In the genomic region with DNA sequence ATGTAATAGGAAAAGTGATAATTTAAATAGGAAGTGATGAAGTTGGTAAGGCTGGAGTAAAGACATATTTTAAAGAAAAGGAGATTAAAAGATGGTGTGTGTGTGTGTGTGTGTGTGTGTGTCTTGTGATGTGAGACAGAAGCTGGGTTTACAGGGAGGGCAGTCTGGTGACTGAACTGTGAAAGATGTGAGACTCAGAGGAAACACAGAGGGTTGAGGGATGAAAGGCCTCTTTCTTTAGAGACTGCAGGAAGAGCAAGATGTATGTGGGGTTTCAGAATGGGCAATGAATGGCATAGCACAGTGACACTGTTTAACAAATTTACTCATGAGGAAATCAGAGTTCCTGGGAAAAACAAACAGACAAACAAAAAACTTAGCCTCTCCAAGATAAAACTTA, we compare ENCODE assay signal across 18 mouse cellular contexts.
"Had no signal": no experiment of that assay in that cellular context is flagged by ENCODE, and none has a peak within 500 bp of the region (broad histone marks: within the 10 kb centered on the region; RNA-seq: fewer than 3 reads in every experiment).

No protein-coding gene starts in this region.

- H3K4me1 ChIP-seq: limb, embryonic 13.5 days; liver, embryonic 12.5 days; liver, embryonic 15.5 days; lung, embryonic 15.5 days; megakaryocyte, embryonic 14.5 days had no signal

- H3K4me3 ChIP-seq: layer of hippocampus, adult 2 months; limb, embryonic 10.5 days; limb, embryonic 13.5 days; liver, embryonic 12.5 days; liver, embryonic 15.5 days; lung, embryonic 15.5 days; megakaryocyte, embryonic 14.5 days had no signal

- H3K4me2 ChIP-seq: limb, embryonic 13.5 days; liver, embryonic 12.5 days; liver, embryonic 15.5 days; lung, embryonic 15.5 days had no signal

- H3K36me3 ChIP-seq: limb, embryonic 10.5 days; limb, embryonic 13.5 days; liver, embryonic 12.5 days; liver, embryonic 15.5 days; lung, embryonic 15.5 days had no signal

- ATAC-seq: intestine, postnatal 0 days; liver, embryonic 12.5 days had no signal

- H3K9me3 ChIP-seq: limb, embryonic 10.5 days; limb, embryonic 13.5 days; liver, embryonic 12.5 days; liver, embryonic 15.5 days; lung, embryonic 15.5 days; megakaryocyte, embryonic 14.5 days had no signal

- DNase-seq: kidney, adult 2 months; kidney, postnatal 25 days; layer of hippocampus, adult 9-11 months; liver; lung, adult 18-20 months; lung, postnatal 10 days; lung, postnatal 36 days; thymus, adult 18-20 months; thymus, postnatal 36 days had no signal

- H3K9ac ChIP-seq: limb, embryonic 13.5 days; liver, embryonic 12.5 days; liver, embryonic 15.5 days; lung, embryonic 15.5 days had no signal

- H3K27ac ChIP-seq: kidney, postnatal 0 days; layer of hippocampus, adult 2 months; limb, embryonic 10.5 days; limb, embryonic 13.5 days; liver, embryonic 12.5 days; liver, embryonic 15.5 days; lung, embryonic 15.5 days had no signal

- H3K27me3 ChIP-seq: limb, embryonic 13.5 days; liver, embryonic 12.5 days; liver, embryonic 15.5 days; lung, embryonic 15.5 days; megakaryocyte, embryonic 14.5 days had no signal
